Mouse (Mus musculus) erythroblast, adult 5-6 weeks (primary cell): ENCODE measurements around the gene Snap91. TPM values are rescaled to one million over a fixed set of nuclear protein-coding genes. Genes with fewer than 3 reads are reported as not detected.

Experiments
- ATAC-seq: replicated peaks from 2 replicates; pipeline ENCODE4 v1.8.0; 2016; ENCODE audit warnings: moderate number of reproducible peaks, mild to moderate bottlenecking, moderate TSS enrichment, inconsistent platforms; ENCODE audit not compliant: poor library complexity, low FRiP score, severe bottlenecking
- total RNA-seq, 2 experiments: library from RNA; stranded (forward) in 1 of 2; stranded (reverse) in 1 of 2; fragments of 150-400 nt in 1 of 2; fragments of 200-764, 138-1000 nt in 1 of 2; gene quantifications; 2 replicates each; pipeline versions ENCODE4 v1.2.3 to v1.2.4; 2015 to 2017; ENCODE audit warnings: low replicate concordance in 2 of 2

Snap91 gene
- total RNA-seq, 2 experiments from 2014 or later: not detected

DNA sequence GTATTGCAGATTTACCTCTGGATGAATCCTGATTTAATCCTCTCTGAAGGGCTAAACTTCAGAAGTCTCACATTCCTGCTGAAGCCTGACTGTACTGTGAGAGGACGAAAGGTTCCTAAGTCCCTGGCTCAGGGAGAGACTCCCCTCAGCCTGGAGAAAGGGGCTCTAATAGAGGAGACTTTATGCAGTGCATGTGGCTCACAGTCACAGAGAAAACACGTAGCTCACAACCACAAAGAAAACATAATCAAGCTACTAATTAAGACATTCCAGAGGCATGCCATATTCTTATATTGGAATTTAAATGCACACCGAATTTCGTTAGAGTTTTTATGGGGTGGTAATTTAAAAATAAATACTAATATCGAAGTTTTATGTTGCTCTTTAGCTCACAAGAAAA is 61.1 kb downstream of the Snap91 start:
- no peak for ATAC-seq

DNA sequence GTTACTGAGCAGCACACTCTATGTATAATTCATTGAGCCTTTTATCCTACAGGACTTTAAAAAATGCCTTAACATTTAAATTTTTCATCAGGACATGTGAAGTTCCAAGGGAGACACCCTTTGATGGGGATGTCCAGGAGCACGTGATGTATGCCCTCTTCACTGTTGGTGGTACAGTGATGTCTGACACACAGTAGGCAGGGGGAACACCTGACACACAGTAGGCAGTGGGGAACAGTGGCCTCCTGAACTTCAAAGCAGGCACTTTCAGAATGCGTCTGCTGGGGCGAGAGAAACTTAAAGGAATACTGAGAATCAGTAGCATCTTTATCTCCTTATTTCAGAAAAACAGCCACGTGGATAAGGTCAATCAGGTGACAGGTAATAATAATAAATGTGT is 62.8 kb downstream of the Snap91 start:
- no peak for ATAC-seq

DNA sequence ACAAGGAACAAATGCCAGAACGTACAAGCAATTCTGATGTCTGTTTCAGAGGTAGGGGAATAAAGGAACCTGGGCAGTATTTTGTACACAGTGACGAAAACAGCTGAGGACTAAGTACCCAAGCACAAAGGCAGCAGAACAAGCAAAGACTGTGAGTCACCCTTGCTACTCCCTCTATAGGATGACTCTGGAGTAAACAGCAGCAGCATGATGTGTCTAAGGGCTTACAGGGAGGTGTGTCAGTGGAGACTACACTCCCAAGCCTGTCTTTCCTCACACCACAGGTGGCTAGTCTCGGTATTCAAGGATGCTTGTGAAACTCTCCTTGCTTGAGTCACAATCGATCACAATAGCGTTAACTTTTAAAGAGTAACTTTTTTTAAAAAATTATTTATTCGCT is 66.1 kb downstream of the Snap91 start:
- no peak for ATAC-seq

DNA sequence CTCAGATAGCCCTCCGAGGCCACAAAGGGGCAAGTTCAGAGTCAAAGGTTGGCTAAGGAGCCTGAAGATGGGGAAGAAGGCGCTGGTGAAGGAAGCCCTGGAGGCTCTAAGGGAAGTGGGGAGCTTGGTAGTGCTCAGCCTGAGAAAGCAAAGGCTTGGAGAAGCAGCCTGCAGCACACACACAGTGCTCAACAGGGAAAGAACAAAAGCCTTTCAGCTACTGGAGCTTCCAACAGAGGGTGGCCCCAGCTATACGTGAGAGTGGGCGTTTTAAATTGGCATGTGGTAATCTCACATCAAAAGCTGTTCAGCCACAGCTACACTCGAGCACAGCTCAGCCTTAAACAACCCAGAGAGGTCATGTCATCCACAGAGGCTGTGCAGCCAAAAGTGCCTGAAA is 67.1 kb downstream of the Snap91 start:
- ATAC-seq: no peak

DNA sequence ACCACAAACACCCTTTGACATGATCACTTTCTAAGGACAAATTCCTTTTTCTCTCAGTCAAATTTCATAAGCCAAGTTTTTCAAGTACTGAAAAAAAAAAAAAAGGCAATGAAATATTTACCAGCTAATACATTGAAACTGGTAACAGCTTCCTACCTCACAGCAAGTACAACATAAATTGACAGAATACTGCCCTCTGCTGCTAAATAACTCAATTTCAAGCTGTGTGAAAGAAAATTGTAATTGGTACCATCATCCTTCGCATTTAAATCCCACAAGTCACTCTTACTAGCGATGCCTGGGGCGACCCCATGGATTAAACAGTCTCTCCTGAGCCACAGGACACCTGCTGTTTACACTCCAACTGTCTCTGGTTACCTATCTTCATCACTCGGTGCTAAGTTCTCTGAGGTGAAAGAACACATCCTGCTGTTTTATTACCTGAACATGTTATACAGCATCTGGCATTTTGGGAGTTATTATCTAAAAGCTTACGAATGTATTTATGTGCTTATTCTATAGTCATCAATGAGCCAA is 69.7 kb downstream of the Snap91 start:
- ATAC-seq: no peak

DNA sequence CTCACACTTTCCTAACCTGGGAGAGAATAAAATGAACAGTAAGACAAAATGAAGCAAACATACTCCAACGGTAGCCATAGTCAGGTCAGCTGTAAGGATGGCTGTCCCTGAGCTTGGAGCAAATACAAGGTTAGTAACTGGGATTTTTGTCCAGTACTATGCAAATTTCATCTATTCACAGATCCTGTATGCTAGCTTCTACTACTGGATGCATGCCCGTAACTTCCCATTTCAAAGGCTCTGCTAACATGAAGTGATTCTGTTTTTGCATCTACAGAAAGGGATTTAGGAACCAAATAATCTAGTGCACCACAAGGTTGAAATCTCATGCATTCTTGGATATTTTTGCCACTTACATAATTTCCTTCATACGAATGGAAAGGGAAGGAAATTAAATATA is 70.2 kb downstream of the Snap91 start:
- ATAC-seq: no peak

DNA sequence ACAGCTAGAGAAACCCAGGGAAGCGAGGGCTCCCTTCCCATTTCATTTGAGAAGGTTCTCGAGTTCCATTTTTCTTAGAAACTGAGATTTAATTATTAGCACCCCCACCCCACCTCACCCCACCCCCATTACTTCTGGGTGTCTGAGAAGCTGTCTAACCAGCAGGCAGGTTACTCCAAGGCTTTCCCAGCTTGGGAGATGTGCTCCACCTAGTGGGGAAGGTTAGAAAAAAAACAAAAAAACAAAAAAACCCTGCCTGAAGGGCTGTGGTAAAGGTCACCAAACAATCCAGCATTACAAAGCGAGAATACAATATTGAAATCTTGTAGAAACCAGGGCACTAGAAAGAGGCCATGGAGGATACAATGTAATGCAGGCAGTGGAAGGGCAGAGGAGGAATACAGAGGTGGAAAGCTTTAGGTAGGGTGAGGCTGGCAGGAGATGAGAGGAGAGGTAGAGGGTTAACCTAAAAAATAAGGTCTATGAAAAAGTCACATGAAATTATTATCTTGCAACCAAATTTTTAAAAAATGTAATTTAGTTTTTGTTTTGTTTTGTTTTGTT is 79.8 kb downstream of the Snap91 start:
- ATAC-seq: no peak

DNA sequence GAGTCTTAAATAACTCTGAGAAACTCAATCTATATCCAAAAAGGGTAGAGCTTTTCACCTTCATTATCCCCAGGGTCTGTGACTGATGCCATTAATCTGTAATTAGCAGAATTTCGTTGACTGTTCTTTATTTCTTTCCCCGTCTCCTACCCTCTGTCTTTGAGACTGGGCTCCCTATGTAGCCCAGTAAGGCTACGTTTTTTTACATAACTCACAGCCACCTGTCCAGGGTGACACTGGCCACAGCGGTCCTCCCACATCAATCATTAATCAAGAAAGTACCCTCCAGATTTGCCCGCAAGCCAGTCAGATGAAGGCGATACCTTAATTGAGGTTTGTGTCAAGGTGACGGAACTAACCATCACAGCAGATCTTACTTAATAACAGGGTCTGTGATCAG is 81.4 kb downstream of the Snap91 start:
- ATAC-seq: no peak

DNA sequence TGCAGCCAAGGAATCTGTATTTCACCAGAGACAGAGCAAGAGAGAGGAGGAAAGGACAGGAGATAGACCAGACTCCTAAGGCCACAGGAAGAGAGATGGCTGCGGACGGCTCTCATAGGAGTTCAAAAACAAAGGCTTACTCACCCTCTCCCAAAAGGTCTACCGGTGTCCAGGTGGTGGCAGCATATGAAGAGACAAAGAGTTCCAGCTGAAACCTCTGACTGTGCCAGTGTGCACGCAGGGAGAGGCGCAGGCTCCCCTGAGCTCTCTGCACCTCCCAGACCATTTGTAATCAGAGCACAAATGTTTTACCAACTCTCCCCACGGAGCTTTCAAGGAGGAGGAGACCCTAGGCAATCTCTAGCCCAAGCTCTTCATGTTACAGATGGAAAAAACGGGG is 81.8 kb downstream of the Snap91 start:
- no peak for ATAC-seq

DNA sequence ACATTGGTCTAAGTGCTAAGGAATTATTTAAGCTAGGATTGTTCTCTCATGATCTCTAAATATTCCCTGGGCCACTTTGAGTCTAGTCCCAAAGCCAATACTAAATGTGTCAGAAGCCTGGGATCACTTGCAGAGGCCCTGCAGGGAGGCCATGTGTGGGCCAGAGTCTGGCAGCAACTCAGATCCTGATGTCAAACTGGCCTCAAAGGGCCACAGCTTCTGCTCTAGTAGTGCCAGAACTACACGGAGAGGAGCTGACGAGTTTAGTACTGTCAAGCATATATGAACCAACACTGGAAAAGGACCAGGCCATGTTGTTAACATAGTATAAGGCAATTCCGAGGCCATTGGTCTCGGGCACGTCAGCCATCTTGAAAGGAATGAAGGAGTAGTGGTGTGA is 82.3 kb downstream of the Snap91 start:
- no peak for ATAC-seq

DNA sequence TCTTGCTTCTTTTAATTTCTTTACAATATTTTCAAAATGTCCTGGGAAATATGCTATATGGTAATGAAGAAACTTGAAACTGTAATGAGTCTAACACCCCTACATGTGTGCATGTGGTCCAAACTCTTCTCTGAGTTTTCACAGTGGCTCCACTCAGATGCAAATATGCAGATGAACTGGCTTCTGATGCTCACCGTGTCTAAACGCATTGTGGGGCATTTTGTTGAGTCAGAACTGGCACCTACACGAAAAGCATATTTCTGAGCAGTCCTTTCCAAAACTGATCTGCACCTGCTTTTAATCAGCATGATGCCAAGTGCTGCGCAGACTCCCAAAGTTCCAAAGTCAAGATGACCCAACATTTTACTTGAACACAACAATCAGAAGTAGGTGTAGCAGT is 82.9 kb downstream of the Snap91 start:
- no peak for ATAC-seq

DNA sequence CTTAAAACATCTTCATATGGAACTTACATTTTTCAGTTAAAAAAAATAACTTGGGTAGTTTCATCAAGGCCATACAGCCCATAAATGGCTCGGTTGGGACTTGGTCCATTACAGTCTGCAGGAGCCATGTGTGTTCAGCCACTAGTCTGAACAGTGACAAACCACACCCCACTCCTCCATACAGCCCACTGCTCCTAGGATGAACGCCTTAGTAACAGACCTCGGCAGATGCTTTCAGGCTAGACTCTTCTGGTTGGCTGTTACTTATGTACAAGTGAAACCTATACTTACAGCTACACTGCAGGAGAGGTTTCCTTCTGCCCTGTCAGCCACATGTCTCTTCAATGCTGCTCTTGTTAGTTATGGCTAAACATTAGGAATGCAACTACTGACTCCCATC is 85.2 kb downstream of the Snap91 start:
- ATAC-seq: no peak

DNA sequence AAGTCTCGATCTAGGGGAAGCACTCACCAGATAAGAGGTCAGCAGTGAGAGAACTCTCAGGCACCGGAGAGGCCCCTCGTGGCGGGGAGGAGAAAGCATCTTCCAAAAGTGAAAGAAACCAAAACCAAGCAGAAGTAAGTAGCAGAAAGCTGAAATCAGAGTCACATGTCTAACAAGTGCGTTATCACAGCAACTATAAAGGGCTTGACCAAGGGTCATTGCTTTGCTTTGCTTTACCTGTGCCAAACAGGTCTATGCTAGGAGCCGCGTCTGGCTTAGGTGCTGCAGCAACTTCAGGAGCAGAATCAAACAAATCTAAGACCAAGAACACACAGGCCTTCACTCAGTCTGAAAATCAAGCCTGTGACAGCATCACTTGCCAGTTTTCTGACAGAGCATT is 88.5 kb downstream of the Snap91 start:
- no peak for ATAC-seq

DNA sequence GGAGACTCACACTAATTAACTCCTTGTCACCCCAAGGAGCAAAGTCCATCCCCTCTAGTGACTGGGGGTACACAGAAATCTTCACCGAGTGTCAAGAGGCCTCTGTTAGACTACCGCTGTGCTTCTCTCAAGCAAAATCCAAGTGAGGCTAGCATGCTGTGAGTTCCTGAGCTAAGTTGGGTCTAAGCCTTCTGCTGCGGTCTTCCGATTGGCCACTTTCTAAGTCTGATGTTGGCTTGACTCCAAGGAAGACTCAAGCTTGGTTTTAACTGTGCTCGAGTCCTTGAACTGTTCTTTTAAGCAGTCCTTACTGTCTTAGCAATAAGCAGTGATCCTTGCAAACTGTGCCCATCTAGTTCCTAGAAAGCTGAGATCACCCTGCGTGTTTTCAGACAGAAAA is 91.3 kb downstream of the Snap91 start:
- ATAC-seq: no peak

DNA sequence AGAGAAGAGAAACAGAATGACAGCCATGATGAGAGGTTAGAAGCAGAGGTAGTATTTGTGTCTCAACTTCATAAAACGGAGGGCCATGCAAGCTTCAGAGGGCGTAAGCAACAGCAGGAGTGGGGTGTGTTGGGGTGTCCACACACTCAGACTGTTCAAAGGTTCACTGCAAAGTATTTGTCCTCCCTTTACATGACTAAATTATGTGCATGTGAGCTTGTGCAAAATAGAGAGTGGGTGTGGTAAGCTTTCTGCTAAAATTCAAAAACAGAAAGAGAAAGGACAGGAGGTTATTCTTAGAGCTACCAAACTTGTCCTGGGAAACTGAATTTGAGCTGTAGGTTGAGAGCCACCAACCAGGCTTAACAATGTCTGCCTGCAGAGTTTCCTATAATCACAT is 97.6 kb downstream of the Snap91 start:
- no peak for ATAC-seq

DNA sequence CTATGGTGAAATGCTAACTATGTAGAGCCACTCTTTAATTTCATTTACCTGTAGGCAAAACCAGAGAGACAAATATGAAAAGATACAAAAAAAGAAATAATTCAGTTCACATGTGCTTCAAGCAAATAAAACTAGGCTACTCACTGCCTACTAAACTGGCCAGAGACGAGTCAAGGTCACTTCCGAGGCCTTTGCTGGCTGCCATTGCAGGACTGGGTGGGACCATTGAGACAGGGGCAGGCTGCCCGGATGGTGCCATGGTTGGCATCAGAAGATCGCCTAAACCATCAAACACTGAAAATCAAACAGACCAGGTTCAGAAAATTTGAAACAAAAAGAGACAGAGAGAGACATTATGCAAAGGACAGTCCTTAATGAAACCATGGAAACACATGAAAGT is 99.0 kb downstream of the Snap91 start:
- ATAC-seq: no peak

DNA sequence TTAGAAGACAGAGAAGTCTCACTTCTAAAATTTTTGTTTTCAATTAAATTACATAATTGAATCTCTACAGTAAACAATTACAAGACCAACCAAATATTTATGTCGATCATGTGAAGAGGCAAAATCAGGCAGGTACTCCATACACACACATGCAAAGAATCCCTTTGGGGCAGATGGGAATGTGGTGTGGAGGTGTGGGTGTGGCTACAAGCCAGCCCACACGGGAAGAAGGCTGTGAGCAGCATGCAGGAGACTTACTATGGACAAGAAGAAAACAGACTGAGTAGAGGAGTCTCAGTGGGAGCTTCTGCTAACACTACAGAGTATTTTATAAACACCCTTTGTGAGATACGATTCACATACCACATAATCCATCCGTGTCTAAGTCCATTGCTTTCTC is 102.2 kb downstream of the Snap91 start:
- no peak for ATAC-seq

DNA sequence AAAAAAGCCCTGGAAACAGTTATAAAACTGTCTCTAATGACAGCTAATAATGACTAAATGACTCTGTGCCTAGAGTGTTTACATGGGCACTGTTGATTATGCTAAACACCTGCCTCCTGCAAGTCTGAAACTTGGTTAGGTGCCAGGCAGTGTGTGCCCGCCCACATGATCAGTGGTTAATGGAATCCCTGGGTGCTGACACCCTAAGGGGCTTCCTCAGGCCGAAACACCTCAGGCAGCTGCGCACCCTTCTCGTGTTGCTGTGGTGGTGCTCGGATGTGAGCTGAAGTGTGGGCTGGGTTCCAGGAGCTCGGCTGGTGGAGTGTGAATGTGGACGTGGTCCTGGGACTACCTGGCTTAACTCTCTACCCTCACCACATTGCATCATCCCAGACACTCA is 103.1 kb downstream of the Snap91 start:
- ATAC-seq: no peak

DNA sequence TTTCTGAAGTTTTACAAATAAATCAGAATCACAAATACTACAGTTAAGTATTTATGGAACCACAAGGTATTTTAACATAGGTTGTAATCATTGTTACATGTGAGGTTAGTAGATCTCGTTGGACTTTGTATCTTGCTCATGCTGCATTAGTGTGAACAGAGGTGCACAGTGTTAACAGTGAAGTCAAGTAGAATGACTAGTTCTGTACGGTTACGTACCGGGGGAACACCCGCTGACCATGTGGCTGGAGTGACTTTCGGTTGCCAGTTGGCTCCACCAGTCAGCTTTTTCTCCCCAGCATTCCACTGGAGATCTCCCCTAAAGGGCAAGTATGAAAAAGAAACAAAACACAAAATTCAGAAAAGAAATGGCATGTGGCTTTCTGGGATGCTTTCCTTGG is 105.1 kb downstream of the Snap91 start:
- ATAC-seq: no peak

DNA sequence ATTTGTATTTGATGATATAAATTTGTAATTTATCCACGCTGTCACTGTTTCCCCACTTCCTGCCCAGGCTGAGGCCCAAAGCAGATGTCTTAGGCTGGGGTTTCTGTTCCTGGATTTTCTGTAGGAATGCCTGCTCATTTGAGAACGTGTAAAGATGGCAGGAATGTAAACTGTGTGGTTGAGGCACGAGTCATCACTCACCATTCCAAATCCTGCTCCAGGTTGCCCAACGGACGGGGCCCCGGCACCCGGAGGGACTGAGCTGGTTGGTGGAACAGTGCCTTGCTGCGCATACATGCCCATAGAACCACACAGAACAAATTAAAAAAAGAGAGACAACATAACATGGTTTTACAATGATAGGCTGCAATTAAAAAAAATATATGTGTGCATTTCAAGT is 106.5 kb downstream of the Snap91 start:
- no peak for ATAC-seq

DNA sequence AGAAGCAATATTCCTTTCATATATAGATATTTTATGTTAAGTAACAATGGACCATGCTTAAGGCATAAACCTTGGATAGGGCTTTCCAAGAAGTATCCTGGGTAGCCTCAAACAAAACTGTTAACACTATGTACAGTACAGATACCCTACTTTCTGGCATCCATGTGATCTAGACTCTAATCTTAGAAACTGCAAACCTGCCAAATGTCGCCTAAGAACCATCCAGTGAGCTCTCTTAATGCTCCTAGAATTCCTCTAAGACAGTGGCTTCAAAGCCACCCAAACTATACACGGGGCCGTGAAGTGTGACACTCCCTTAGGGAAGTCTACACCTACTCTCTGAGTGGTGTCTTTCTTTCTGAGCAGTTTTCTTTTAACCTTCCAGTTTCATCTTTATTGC is 107.6 kb downstream of the Snap91 start:
- no peak for ATAC-seq

DNA sequence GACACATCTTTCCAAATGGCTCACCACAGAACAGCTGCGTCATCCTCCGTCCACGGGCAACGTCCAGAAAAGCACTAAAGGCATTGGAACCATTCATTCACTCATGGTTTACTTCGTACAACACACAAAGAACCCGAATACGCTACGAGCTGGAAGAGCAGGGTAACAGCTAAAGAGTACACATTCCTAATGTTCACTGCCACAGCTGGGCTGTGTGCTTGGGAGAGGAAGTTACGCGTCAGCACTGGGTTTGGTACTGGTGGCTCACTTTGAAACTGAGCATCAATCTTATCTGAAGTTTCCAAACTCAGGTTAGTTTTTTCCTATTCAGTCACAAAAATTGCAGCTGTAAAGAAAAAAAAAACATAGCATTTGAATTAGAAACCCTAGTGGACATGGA is 113.5 kb downstream of the Snap91 start:
- no peak for ATAC-seq

DNA sequence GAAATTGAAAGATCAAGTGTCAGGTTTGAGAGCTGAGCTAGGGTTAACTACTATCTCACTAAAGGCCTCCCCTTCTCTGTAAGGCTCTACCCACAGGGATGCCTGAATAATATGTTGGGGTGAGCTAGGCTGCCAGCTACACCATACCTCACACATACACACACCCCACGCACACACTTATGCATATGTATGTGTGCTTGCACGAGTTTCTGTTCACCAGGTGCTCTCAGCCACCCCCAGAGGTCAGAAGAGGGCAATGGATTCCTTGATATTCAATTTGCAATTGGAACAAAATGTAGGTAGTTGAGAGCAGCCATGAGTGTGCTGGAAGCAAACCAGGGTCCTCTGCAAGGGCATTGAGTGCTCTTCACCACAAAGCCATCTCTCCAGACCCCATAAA is 116.5 kb downstream of the Snap91 start:
- ATAC-seq: no peak
